Mouse (Mus musculus): ENCODE measurements around the gene Cd82. TPM values are rescaled to one million over a fixed set of nuclear protein-coding genes. Genes with fewer than 3 reads are reported as not detected.

Gene Cd82
- polyA plus RNA-seq, 1 experiment from 2014 or later, result 58.8 TPM

Small RNA genes within 50 kb of the gene (microRNA-seq; reads per million reads assigned to microRNA genes)
- gene Mir7001, result not detected

Other genes starting within 250 kb of the Cd82 start
- gene Tspan18, start 128.6 kb downstream of the Cd82 start, polyA plus RNA-seq (2015; fragmentation: Nextera tagmentation; extraction: Ambion mirVana), result 28.5 and 33.9 TPM in 2 replicates
- not detected in 2 replicates for gene Gm10803, start 97.4 kb upstream of the Cd82 start, polyA plus RNA-seq (2015; fragmentation: Nextera tagmentation; extraction: Ambion mirVana)
- 0.04 and 0.08 TPM in 2 replicates for gene Alx4, start 179.2 kb upstream of the Cd82 start, polyA plus RNA-seq (2015; fragmentation: Nextera tagmentation; extraction: Ambion mirVana)

Measured in heart, embryonic 16.5 days (tissue).